Mouse (Mus musculus) T-cell, adult 2 months (primary cell): ENCODE measurements around the gene Gpr65.
"Not testable (repeated sequence)": the region's sequence is repeated elsewhere in the genome, so short reads cannot be mapped to it uniquely, and the experiment has no call there.

Source experiments
- DNase-seq: peaks from one replicate; pipeline ENCODE4 v3.0.0; 2022; ENCODE audit warnings: low spot score

The Gpr65 gene

DNA sequence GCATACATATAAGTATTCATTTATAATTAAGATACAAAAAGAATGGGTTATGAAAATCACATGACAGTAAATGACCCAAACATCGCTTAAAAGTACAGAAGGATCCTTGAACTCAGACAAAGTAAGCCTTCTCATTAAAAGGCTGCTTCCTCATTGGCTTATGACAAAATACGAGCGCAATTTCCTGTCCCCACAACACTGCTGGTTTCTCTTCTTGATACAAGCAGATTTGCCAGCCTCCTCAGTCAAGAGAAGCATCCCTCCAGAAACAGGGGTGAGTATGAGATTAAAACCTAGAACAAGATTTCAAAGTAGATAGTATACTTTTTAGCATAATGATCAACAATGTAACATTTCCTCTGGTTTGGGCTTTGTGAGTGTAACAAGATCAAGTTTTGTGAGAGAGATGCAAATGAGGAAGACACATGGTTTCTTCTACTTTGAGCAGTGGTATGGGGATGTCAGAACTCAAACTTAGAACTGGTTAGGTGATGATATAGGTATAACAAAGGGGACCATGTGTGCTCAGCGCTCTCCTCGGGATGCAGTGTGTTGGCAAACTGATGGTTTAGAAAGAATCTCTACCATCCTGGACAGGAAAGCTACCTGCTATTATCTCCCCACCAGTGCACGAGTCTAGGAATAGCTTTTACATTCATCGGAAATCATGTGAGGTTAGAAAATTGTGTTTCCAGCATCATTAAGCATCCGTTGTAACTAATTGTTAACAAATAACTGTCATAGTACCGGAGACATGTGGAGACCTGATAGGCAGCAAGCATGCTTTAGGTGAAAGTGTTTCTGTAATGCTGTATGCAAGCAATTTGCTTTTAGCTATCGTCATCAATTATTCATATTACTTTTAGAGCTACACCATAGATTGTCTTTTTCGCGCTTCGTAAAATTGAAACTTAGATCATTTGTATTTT is at the start of gene Gpr65:
Gene Gpr65, plus strand, starts transcription at position 195 of the 929 bp plus-strand sequence.
- DNase-seq, result peak; percentile 60

DNA sequence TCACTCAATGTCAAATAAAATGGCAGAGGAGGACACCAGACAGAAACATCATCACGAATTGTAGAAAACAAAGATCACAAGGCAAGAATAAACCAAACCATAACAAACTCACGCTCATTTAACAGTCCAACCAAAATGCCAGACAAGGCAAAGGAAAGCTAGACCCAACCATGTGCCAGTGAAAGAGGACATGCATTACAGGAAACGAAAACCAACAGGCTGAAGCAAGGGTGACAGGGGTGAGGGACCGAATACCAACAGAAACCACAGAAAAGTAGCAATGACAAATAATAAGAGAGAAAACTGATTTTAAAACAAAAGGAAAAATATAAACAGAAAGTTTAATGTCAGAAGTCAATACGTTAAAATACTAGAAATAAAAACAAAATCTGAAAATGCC is 45.1 kb upstream of the Gpr65 start:
- no peak for DNase-seq

GRCm38 (mm10) chr12:98227037-98227436 is 41.4 kb upstream of the Gpr65 start:
- DNase-seq, result no peak

DNA sequence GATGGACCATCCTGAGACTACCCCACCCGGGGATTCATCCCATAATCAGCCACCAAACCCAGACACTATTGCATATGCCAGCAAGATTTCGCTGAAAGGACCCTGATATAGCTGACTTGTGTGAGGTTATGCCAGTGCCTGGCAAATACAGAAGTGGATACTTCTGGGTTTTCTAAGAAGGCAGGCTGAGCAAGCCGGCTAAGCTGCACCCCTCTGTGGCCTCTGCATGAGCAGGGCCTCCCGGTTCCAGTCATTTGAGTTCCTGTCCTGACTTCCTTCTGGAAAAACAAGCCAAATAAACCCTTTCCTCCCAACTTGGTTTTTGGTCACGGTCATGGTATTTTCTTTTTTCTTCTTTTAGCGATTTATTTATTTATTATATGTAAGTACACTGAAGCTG is 30.0 kb upstream of the Gpr65 start:
- DNase-seq, result not testable (repeated sequence)

GRCm38 (mm10) chr12:98244161-98244560 is 24.3 kb upstream of the Gpr65 start:
- DNase-seq, result no peak

- DNase-seq, result no peak
Observed at GRCm38 (mm10) chr12:98244865-98245264, 23.6 kb upstream of the Gpr65 start.

- peak; percentile 81 for DNase-seq
Observed at GRCm38 (mm10) chr12:98246835-98247234, 21.6 kb upstream of the Gpr65 start.

- DNase-seq, result no peak
Observed at GRCm38 (mm10) chr12:98249671-98250070, 18.8 kb upstream of the Gpr65 start.

- DNase-seq, result no peak
Observed at GRCm38 (mm10) chr12:98250327-98250726, 18.1 kb upstream of the Gpr65 start.

- DNase-seq, result no peak
Observed at GRCm38 (mm10) chr12:98252417-98252816, 16.0 kb upstream of the Gpr65 start.

- no peak for DNase-seq
Observed at GRCm38 (mm10) chr12:98255373-98255995, 13.0 kb upstream of the Gpr65 start.

GRCm38 (mm10) chr12:98258371-98258844 is 10.0 kb upstream of the Gpr65 start:
- DNase-seq, result no peak

GRCm38 (mm10) chr12:98258845-98259517 is 9.5 kb upstream of the Gpr65 start, which contains the start of gene Galc:
Gene Galc, minus strand, starts transcription at chr12:98259459.
- peak; percentile 78 for DNase-seq

GRCm38 (mm10) chr12:98259518-98259852 is 8.9 kb upstream of the Gpr65 start:
- no peak for DNase-seq

- no peak for DNase-seq
Observed at GRCm38 (mm10) chr12:98265697-98266096, 2.7 kb upstream of the Gpr65 start.

GRCm38 (mm10) chr12:98269791-98270745 is 1.6 kb downstream of the Gpr65 start:
- DNase-seq, result peak; percentile 75

DNA sequence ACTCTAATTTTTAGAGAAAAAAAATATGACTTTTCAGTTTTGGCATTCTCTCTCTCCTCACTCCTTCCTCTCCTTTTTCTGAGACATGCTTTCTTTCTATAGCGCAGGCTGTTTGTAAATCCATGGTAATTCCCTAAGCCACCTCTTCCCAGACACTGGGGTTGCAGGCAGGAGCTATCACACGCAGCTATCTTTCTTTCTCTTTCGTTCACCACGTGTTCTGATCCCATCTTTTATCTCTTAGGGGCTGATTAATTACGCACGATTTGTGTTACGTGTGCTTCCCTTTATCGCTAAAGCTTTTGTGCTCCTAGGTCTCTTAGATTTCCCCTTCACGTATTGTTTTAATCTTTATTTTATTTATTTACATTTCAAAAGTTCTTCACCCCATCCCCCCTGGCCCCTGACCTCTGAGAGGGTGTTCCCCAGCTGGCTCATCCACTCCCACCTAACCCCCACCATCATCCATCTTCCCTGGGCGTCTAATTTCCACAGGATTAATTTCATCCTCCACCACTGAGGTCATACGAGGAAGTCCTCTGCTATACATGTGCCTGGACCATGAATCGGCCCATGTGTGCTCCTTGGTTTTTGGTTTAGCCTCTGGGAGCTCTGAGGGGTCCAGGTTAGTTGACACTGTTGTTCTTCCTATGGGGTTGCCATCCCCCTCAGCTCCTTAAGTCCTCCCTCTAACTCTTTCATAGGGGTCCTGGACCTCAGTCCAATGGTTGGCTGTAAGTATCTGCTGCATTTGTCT is 2.6 kb downstream of the Gpr65 start:
- no peak for DNase-seq

GRCm38 (mm10) chr12:98272433-98272832 is 4.0 kb downstream of the Gpr65 start:
- DNase-seq, result no peak

GRCm38 (mm10) chr12:98280530-98280929 is 12.1 kb downstream of the Gpr65 start:
- peak; percentile 57 for DNase-seq

- no peak for DNase-seq
Observed at GRCm38 (mm10) chr12:98280996-98281395, 12.6 kb downstream of the Gpr65 start.
